Mouse (Mus musculus): Measurements from ENCODE around the gene Cdh7.

GRCm38 (mm10) chr1:109984776-109985175, 2.5 kb downstream of the Cdh7 start:
- TF ChIP-seq CTCF (IDR thresholded peaks at IDR 0.05 in 2 of 3, conservative IDR thresholded peaks at IDR 0.05 in 1 of 3; ENCODE audit: control insufficient read depth in 1 of 3, insufficient read depth in 1 of 3, low read depth in 2 of 3, low read length in 3 of 3, poor library complexity in 1 of 3, severe bottlenecking in 1 of 3) (no peak), POLR2A (IDR thresholded peaks at IDR 0.05; ENCODE audit: control insufficient read depth in 1 of 2, insufficient read depth in 1 of 2, low read depth in 1 of 2, low read length in 2 of 2, poor library complexity in 1 of 2) (no peak), MAFK (IDR thresholded peaks at IDR 0.05; ENCODE audit: borderline replicate concordance, low read depth, low read length) (no peak), SMC3 (IDR thresholded peaks at IDR 0.05; ENCODE audit: low read depth, low read length) (no peak), EP300 (IDR thresholded peaks at IDR 0.05; ENCODE audit: low read depth in 1 of 2, low read length in 2 of 2) (no peak), TAL1 (IDR thresholded peaks at IDR 0.05; ENCODE audit: low read length) (no peak)

Measured in MEL (cell line).